Comparison of ENCODE assay signal across 8 mouse cellular contexts in the genomic region with DNA sequence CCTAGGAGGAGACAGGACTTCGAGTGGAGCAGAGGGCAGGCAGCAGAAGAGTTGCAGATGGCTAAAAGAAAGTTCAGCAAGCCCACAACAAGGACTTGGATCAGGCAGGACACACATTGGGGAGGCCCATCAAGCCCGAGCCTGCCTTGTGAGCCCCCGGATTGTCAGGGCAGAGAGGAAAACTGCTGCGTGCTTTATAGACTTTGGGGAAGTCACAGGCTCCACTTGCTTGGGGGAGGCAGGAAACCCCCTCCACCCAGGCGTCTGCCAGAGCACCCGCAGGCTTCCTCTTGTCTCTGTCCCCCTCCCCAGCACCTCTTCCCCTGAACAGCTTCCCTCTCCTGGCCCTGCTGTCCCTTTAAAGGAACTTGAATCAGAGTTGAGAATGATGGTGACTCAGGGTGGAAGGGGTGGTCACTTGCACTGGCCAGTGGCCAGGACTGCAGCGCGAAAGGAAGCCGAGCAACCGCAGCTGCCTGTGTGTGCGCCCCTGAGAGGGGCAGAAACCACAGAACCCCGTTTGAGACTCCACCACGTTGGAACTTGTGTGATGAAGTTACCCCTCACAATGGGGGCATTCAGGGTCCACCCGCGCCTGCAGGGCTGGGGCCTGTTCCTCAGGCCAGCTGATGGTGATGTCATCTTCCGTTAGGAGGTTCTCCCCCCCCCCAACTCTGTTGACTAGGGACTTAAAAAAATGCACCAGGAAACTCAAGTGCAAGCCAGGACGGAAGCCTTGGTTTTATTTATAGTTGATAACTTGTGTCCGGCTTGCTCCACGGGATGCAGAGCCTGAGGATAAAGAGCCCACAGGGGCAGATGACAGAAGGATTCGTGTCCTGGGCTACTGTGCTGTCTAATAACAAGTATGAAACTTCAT.
A peak's percentile ranks its signal among the peaks of the same experiment; 100 is the strongest.
DNase-seq lines count a peak whose midpoint lies in the region; ATAC-seq and TF ChIP-seq lines count a peak whose summit lies in the region.

No protein-coding gene starts in this region.

- peaks cover 20% of the 10 kb centered on the region for H3K4me1 ChIP-seq in lung, embryonic 14.5 days (ENCODE audit: insufficient read depth)

- no peaks in the 10 kb centered on the region for H3K9me3 ChIP-seq in lung, embryonic 14.5 days (ENCODE audit: low read depth, low read length)

- H3K9ac ChIP-seq in lung, embryonic 14.5 days = peak overlapping the region; percentile 33

- no peaks in the 10 kb centered on the region for H3K27me3 ChIP-seq in lung, embryonic 14.5 days (ENCODE audit: insufficient read depth, low read length)

- 14% methylated on average over 20 of the region's 20 CpGs for WGBS in lung, embryonic 14.5 days

- H3K36me3 ChIP-seq in lung, embryonic 14.5 days (ENCODE audit: insufficient read depth) = no peaks in the 10 kb centered on the region

- no peak for TF ChIP-seq CTCF in lung, embryonic 14.5 days (IDR thresholded peaks at IDR 0.05; ENCODE audit: low read depth)

- peak; percentile 95 for DNase-seq in 3134 (ENCODE audit: extremely low read depth, insufficient read length, low spot score)
- DNase-seq in adrenal gland, adult 18-20 months (ENCODE audit: low spot score in 2 of 2) = peak; percentile 71 to 76
- DNase-seq in frontal cortex, adult 2 months (ENCODE audit: extremely low spot score in 1 of 2, low spot score in 1 of 2) = peak; percentile 20 to 41
- peak; percentile 25 to 38 for DNase-seq in layer of hippocampus, adult 8-10 months (ENCODE audit: low spot score in 2 of 2)
- DNase-seq in lung, embryonic 14.5 days = peak; percentile 89
- peak; percentile 40 for DNase-seq in ovary, postnatal 10 days (ENCODE audit: low spot score)
- peak; percentile 86 for DNase-seq in thymus, postnatal 14 days

- H3K27ac ChIP-seq in lung, embryonic 14.5 days (ENCODE audit: low read depth) = peak overlapping the region; percentile 89

- ATAC-seq in hematopoietic stem cell, adult 5-6 weeks (replicated peaks in 1 of 2; ENCODE audit: insufficient read depth in 1 of 2, low FRiP score in 2 of 2, low TSS enrichment in 1 of 2, low read depth in 1 of 2, poor library complexity in 2 of 2, severe bottlenecking in 2 of 2) = peak; percentile 74 to 81
- peak; percentile 73 for ATAC-seq in lung, embryonic 14.5 days (ENCODE audit: insufficient read depth)

- peak overlapping the region; percentile 13; the same call in 1 of the 2 replicates for H3K4me3 ChIP-seq in lung, embryonic 14.5 days (ENCODE audit: low read depth, low read length)

- H3K4me2 ChIP-seq in lung, embryonic 14.5 days = peak overlapping the region; percentile 56

Comparison
In these comparisons a context has a peak if more than half of its experiments do, and no peak if none do; other contexts are left out.
1. Peak in every context shown above with its lines: DNase-seq, ATAC-seq, H3K4me3 ChIP-seq and H3K27ac ChIP-seq.
2. DNase-seq: peak in every context shown above with its lines; median percentile 95 in 3134; 89 in lung, embryonic 14.5 days; 86 in thymus, postnatal 14 days; 74 in adrenal gland, adult 18-20 months; 40 in ovary, postnatal 10 days; 32 in layer of hippocampus, adult 8-10 months; 30 in frontal cortex, adult 2 months.